ENCODE assay signal across 14 mouse cellular contexts in genomic region chr11:113334444-113334881, GRCm38 (mm10).
A peak's percentile ranks its signal among the peaks of the same experiment; 100 is the strongest.
DNase-seq lines count a peak whose midpoint lies in the region; ATAC-seq and TF ChIP-seq lines count a peak whose summit lies in the region.
"Had no signal": no experiment of that assay in that cellular context is flagged by ENCODE, and none has a peak within 500 bp of the region (broad histone marks: within the 10 kb centered on the region; RNA-seq: fewer than 3 reads in every experiment).

No protein-coding gene starts in this region.

- H3K36me3 ChIP-seq in kidney, embryonic 14.5 days (ENCODE audit: control insufficient read depth, insufficient read depth, low read length), result no peaks in the 10 kb centered on the region
- no peaks in the 10 kb centered on the region for H3K36me3 ChIP-seq in kidney, adult 2 months (ENCODE audit: control insufficient read depth, insufficient read depth, low read length)
- no peaks in the 10 kb centered on the region; a peak in 1 of 4 replicates for H3K36me3 ChIP-seq in MEL (ENCODE audit: control insufficient read depth in 1 of 2, insufficient read depth in 2 of 2, low read length in 2 of 2)
- H3K36me3 ChIP-seq: G1E had no signal

- TF ChIP-seq EP300 in MEL (IDR thresholded peaks at IDR 0.05; ENCODE audit: low read depth in 1 of 2, low read length in 2 of 2), result no peak

- H3K9me3 ChIP-seq in kidney, embryonic 14.5 days (ENCODE audit: control insufficient read depth, low read length), result no peaks in the 10 kb centered on the region
- H3K9me3 ChIP-seq in MEL (replicated peaks; ENCODE audit: insufficient read depth, low read length), result no peaks in the 10 kb centered on the region

- H3K4me3 ChIP-seq in kidney, embryonic 14.5 days (ENCODE audit: low read length), result no peak overlapping the region
- H3K4me3 ChIP-seq in kidney, adult 2 months (ENCODE audit: insufficient read depth, low read depth, low read length), result no peak overlapping the region
- no peak overlapping the region for H3K4me3 ChIP-seq in MEL (ENCODE audit: control insufficient read depth in 1 of 2, insufficient read depth in 1 of 2, low read depth in 2 of 2, low read length in 2 of 2)
- H3K4me3 ChIP-seq: myocyte had no signal

- H3K9ac ChIP-seq in kidney, embryonic 14.5 days (ENCODE audit: low read depth, low read length), result no peak overlapping the region
- no peak overlapping the region for H3K9ac ChIP-seq in MEL (ENCODE audit: control insufficient read depth, low read depth, low read length, poor library complexity, severe bottlenecking)

- H3K4me2 ChIP-seq in kidney, embryonic 14.5 days (replicated peaks; ENCODE audit: low read depth, low read length), result no peak overlapping the region

- 44% methylated on average over 5 of the region's 5 CpGs for WGBS in kidney, embryonic 14.5 days
- WGBS in kidney, adult 2 months, result 50% methylated on average over 5 of the region's 5 CpGs

- no peak for TF ChIP-seq POLR2A in kidney, adult 2 months (IDR thresholded peaks at IDR 0.05; ENCODE audit: low read depth, low read length)
- TF ChIP-seq POLR2A in MEL (IDR thresholded peaks at IDR 0.05; ENCODE audit: control insufficient read depth in 1 of 2, insufficient read depth in 1 of 2, low read depth in 1 of 2, low read length in 2 of 2, poor library complexity in 1 of 2), result no peak

- DNase-seq in kidney, adult 2 months, result no peak
- DNase-seq in MEL (ENCODE audit: low read depth, low spot score), result peak; percentile 65
- DNase-seq in adipocyte (ENCODE audit: low spot score), result peak; percentile 14
- DNase-seq in lung, postnatal 10 days, result peak; percentile 11
- DNase-seq in testis, postnatal 10 days (ENCODE audit: low spot score), result no peak
- no peak for DNase-seq in layer of hippocampus, postnatal 25 days (ENCODE audit: extremely low spot score in 1 of 2, low spot score in 1 of 2)
- no peak for DNase-seq in layer of hippocampus, adult 9-11 months
- DNase-seq: adrenal gland, postnatal 14 days; cerebellum, adult 18-20 months; gastrocnemius, postnatal 25 days; thymus, postnatal 25 days had no signal

- no peaks in the 10 kb centered on the region; the same call in 1 of the 2 replicates for H3K4me1 ChIP-seq in kidney, embryonic 14.5 days (ENCODE audit: control insufficient read depth, insufficient read depth, low read length)
- H3K4me1 ChIP-seq in kidney, adult 2 months (ENCODE audit: control insufficient read depth, insufficient read depth, low read length), result no peaks in the 10 kb centered on the region
- H3K4me1 ChIP-seq in MEL (ENCODE audit: control insufficient read depth in 1 of 2, insufficient read depth in 2 of 2, low read length in 2 of 2), result no peaks in the 10 kb centered on the region; a peak in 1 of 4 replicates

- TF ChIP-seq RAD21 in MEL (IDR thresholded peaks at IDR 0.05; ENCODE audit: low read depth, low read length), result no peak

- ATAC-seq in kidney, embryonic 14.5 days (ENCODE audit: low FRiP score, low TSS enrichment), result peak; percentile 37; the same call in 1 of the 2 replicates

- H3K79me2 ChIP-seq in MEL (ENCODE audit: control insufficient read depth, insufficient read depth, low read length, poor library complexity), result no peaks in the 10 kb centered on the region

- H3K27me3 ChIP-seq in kidney, embryonic 14.5 days (ENCODE audit: control insufficient read depth, insufficient read depth, low read length), result no peaks in the 10 kb centered on the region
- no peaks in the 10 kb centered on the region for H3K27me3 ChIP-seq in kidney, adult 2 months (replicated peaks; ENCODE audit: control insufficient read depth, insufficient read depth, low read length)
- no peaks in the 10 kb centered on the region for H3K27me3 ChIP-seq in MEL (ENCODE audit: control insufficient read depth in 1 of 2, insufficient read depth in 2 of 2, low read length in 2 of 2)

- TF ChIP-seq CTCF in kidney, adult 2 months (conservative IDR thresholded peaks at IDR 0.05; ENCODE audit: insufficient read depth, insufficient read length, low read depth, low read length), result no peak
- no peak for TF ChIP-seq CTCF in MEL (IDR thresholded peaks at IDR 0.05 in 2 of 3, conservative IDR thresholded peaks at IDR 0.05 in 1 of 3; ENCODE audit: control insufficient read depth in 1 of 3, insufficient read depth in 1 of 3, low read depth in 2 of 3, low read length in 3 of 3, poor library complexity in 1 of 3, severe bottlenecking in 1 of 3)

- H3K27ac ChIP-seq in kidney, embryonic 14.5 days (ENCODE audit: low read depth, low read length), result no peak overlapping the region
- no peak overlapping the region for H3K27ac ChIP-seq in kidney, adult 2 months (ENCODE audit: insufficient read depth, low read depth, low read length)
- H3K27ac ChIP-seq in MEL (ENCODE audit: control insufficient read depth, low read depth, low read length), result no peak overlapping the region

TF ChIP-seq in MEL, 35 proteins besides CTCF, POLR2A, EP300 and RAD21:
- no peak for TF ChIP-seq NRF1 (IDR thresholded peaks at IDR 0.05; ENCODE audit: insufficient read depth, low read depth, low read length, poor library complexity, severe bottlenecking)
- no peak for TF ChIP-seq SMC3 (IDR thresholded peaks at IDR 0.05; ENCODE audit: low read depth, low read length)
- TF ChIP-seq ELF1 (IDR thresholded peaks at IDR 0.05; ENCODE audit: low read depth, low read length), result 0 out of 2 replicates have a peak, but pooled peaks have one; percentile 16
- no peak for TF ChIP-seq ZNF384 (IDR thresholded peaks at IDR 0.05; ENCODE audit: low read depth, low read length)
- no peak for TF ChIP-seq POLR2AphosphoS2 (IDR thresholded peaks at IDR 0.05; ENCODE audit: low read length)
TF ChIP-seq in MEL: peak in this region for 1.

Comparison
In these comparisons a context has a peak if more than half of its experiments do, and no peak if none do; other contexts are left out.
1. DNase-seq: peak in MEL (single experiment), adipocyte (single experiment) and lung, postnatal 10 days (single experiment); none in kidney, adult 2 months (single experiment), testis, postnatal 10 days (single experiment), layer of hippocampus, postnatal 25 days (0 of 2) and layer of hippocampus, adult 9-11 months (single experiment).